Mouse (Mus musculus) CH12.LX (cell line): ENCODE data around the gene Snx8.

Experiments
- CTCF ChIP-seq, 2 experiments: IDR thresholded peaks in 1 of 2; conservative IDR thresholded peaks in 1 of 2; 2 replicates each; pipeline ENCODE4 v1.5.1; 2011 to 2012; ENCODE audit warnings: low read depth in 2 of 2, low read length in 2 of 2, improper control_type of control experiment in 1 of 2, inconsistent platforms in 1 of 2, mild to moderate bottlenecking in 1 of 2, moderate library complexity in 1 of 2
- ELF1 ChIP-seq: IDR thresholded peaks from 2 replicates; pipeline ENCODE4 v1.6.1; 2014; ENCODE audit warnings: low read depth, mild to moderate bottlenecking, inconsistent platforms, low read length, improper control_type of control experiment
- POLR2A ChIP-seq: IDR thresholded peaks from 2 replicates; pipeline ENCODE4 v1.6.1; 2011; ENCODE audit warnings: low read depth, mild to moderate bottlenecking, improper control_type of control experiment, low read length
- SIN3A ChIP-seq: IDR thresholded peaks from 2 replicates; pipeline ENCODE4 v1.6.1; 2012; ENCODE audit warnings: low read length, improper control_type of control experiment, inconsistent platforms
- TBP ChIP-seq: conservative IDR thresholded peaks from 2 replicates; pipeline ENCODE4 v1.6.1; 2011; ENCODE audit warnings: low read depth, low read length, improper control_type of control experiment
- USF1 ChIP-seq: IDR thresholded peaks from 2 replicates; pipeline ENCODE4 v1.6.1; 2014; ENCODE audit warnings: low read depth, mild to moderate bottlenecking, inconsistent platforms, low read length, improper control_type of control experiment

GRCm38 (mm10) chr5:140418489-140419441 is 29.7 kb upstream of the Snx8 start, which contains the start of gene Eif3b:
- TF ChIP-seq ELF1 (peak; percentile 62), TBP (peak; percentile 84), CTCF (conservative IDR thresholded peaks at IDR 0.05 in 1 of 2, IDR thresholded peaks at IDR 0.05 in 1 of 2; ENCODE audit: low read depth in 2 of 2, low read length in 2 of 2) (no peak), POLR2A (peak; percentile 93), SIN3A (peak; percentile 58), USF1 (peak; percentile 79)
